ENCODE assay signal across 8 mouse cellular contexts in the genomic region with DNA sequence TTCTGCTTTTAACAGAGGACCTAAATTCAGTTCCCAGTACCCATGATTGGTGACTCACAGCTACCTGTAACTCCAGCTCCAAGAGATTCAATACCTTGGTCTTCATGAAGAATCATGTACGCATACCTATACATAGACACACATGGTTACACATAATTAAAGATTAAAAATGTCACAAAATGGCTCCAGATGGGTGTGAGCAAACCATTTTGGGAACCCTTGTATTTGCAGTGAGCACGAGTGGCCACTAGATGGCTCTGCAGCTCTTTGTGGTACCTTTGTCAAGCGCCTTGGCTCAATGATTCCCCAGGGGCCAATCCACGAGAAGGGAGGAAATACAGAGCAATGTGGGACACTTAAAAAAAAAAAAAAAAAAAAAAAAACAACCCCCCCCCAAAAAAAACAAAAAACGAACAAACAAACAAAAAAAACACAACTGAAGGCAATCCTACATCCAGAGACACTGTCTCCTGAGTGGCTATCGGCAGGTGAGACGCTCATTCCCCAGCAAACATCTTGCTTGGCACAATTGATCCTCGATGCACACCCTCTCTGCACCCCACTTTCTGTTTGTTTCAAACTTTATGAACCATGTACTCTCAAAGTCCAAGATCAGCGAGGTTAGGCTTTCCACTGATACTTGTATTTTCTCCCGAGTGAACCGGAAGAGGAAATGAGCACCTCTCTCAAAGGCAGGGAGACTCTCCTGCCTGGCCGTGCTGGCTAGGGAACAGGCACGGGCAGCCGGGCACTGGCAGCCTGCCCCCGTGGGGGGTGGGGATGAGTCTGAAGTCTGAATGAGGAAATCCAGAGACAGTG. TPM values are rescaled to one million over a fixed set of nuclear protein-coding genes. Genes with fewer than 3 reads are reported as not detected.
DNase-seq lines count a peak whose midpoint lies in the region; ATAC-seq lines count a peak whose summit lies in the region.

No protein-coding gene starts in this region.

- peak overlapping the region; percentile 33 for H3K4me3 ChIP-seq in hindbrain, embryonic 16.5 days (ENCODE audit: low read length)

- peak overlapping the region; percentile 76 for H3K4me2 ChIP-seq in hindbrain, embryonic 16.5 days (ENCODE audit: low read length)

- 17% methylated on average over 15 of the region's 15 CpGs for WGBS in hindbrain, embryonic 16.5 days

- H3K9ac ChIP-seq in hindbrain, embryonic 16.5 days (ENCODE audit: low read depth, low read length): peak overlapping the region; percentile 36

- peak; percentile 85 for ATAC-seq in activated CD4-positive, CD25-positive, alpha-beta regulatory T cell, adult 4 months
- ATAC-seq in hindbrain, embryonic 16.5 days: peak; percentile 82

- no peaks in the 10 kb centered on the region for H3K36me3 ChIP-seq in hindbrain, embryonic 16.5 days (ENCODE audit: control insufficient read depth, insufficient read depth, low read length)

- peak; percentile 66 to 82 for DNase-seq in cerebellum, postnatal 4 days (ENCODE audit: low spot score in 2 of 2)
- peak; percentile 88 for DNase-seq in gastrocnemius, adult 18-20 months (ENCODE audit: low spot score)
- DNase-seq in left cerebral cortex, adult 11 months (ENCODE audit: low spot score): peak; percentile 75
- peak; percentile 95 for DNase-seq in lung, postnatal 36 days
- peak; percentile 95 for DNase-seq in retina, embryonic 14.5 days (ENCODE audit: low spot score)
- DNase-seq in thymus, postnatal 36 days: peak; percentile 84

- no peak overlapping the region; the same call in 1 of the 2 replicates for H3K27ac ChIP-seq in hindbrain, embryonic 16.5 days (ENCODE audit: low read depth, low read length)

- H3K27me3 ChIP-seq in hindbrain, embryonic 16.5 days (replicated peaks; ENCODE audit: control insufficient read depth, insufficient read depth, low read length): no peaks in the 10 kb centered on the region

- no peaks in the 10 kb centered on the region; the same call in 1 of the 2 replicates for H3K4me1 ChIP-seq in hindbrain, embryonic 16.5 days (ENCODE audit: control insufficient read depth, insufficient read depth, low read depth, low read length)

- no peaks in the 10 kb centered on the region for H3K9me3 ChIP-seq in hindbrain, embryonic 16.5 days (ENCODE audit: control insufficient read depth, low read length)

RNA-seq across cellular contexts. Expression of gene Xbp1, which starts 35.1 kb away (rescaled TPM):
- 10 to 100 TPM; 52.4 to 55.6 TPM for polyA plus RNA-seq in activated CD4-positive, CD25-positive, alpha-beta regulatory T cell, adult 4 months (2017; shearing (Covaris generic))
- 10 to 100 TPM; 64.1 to 66.8 TPM for total RNA-seq in gastrocnemius, adult 18-20 months (2021)
- polyA plus RNA-seq in hindbrain, embryonic 16.5 days (2015; fragmentation: Nextera tagmentation; extraction: Ambion mirVana): 148 TPM in 2 replicates

RNA-seq across cellular contexts. Expression of gene Znrf3, which starts 40.8 kb away (rescaled TPM):
- polyA plus RNA-seq in activated CD4-positive, CD25-positive, alpha-beta regulatory T cell, adult 4 months (2017; shearing (Covaris generic)): 10 to 100 TPM; 12.0 to 18.3 TPM
- 1 to 10 TPM; 5.0 to 7.4 TPM for total RNA-seq in gastrocnemius, adult 18-20 months (2021)
- 7.4 and 8.1 TPM in 2 replicates for polyA plus RNA-seq in hindbrain, embryonic 16.5 days (2015; fragmentation: Nextera tagmentation; extraction: Ambion mirVana)

RNA-seq across cellular contexts. Expression of gene Ccdc117, which starts 56.6 kb away (rescaled TPM):
- 1 to 10 TPM; 3.5 to 4.2 TPM for polyA plus RNA-seq in activated CD4-positive, CD25-positive, alpha-beta regulatory T cell, adult 4 months (2017; shearing (Covaris generic))
- 10 to 100 TPM; 22.0 to 24.7 TPM for total RNA-seq in gastrocnemius, adult 18-20 months (2021)
- 7.4 and 10.3 TPM in 2 replicates for polyA plus RNA-seq in hindbrain, embryonic 16.5 days (2015; fragmentation: Nextera tagmentation; extraction: Ambion mirVana)
